Comparison of ENCODE assay signal across 8 mouse cellular contexts in genomic region chr14:31780412-31781233, GRCm38 (mm10). TPM values are rescaled to one million over a fixed set of nuclear protein-coding genes. Genes with fewer than 3 reads are reported as not detected.
DNase-seq lines count a peak whose midpoint lies in the region; ATAC-seq and TF ChIP-seq lines count a peak whose summit lies in the region.

No protein-coding gene starts in this region.

- no peaks in the 10 kb centered on the region for H3K27me3 ChIP-seq in lung, postnatal 0 days (replicated peaks; ENCODE audit: insufficient read depth, low read length)
- H3K27me3 ChIP-seq in hindbrain, embryonic 10.5 days (ENCODE audit: insufficient read depth, poor library complexity, severe bottlenecking): no peaks in the 10 kb centered on the region
- no peaks in the 10 kb centered on the region for H3K27me3 ChIP-seq in limb, embryonic 14.5 days (ENCODE audit: control insufficient read depth, insufficient read depth, low read length)

- TF ChIP-seq EP300 in lung, postnatal 0 days (IDR thresholded peaks at IDR 0.05): no peak

- peak overlapping the region; percentile 2; the same call in 1 of the 2 replicates for H3K4me3 ChIP-seq in lung, postnatal 0 days (ENCODE audit: low read depth, low read length)
- H3K4me3 ChIP-seq in hindbrain, embryonic 10.5 days: peak overlapping the region; percentile 29; the same call in 1 of the 2 replicates
- H3K4me3 ChIP-seq in limb, embryonic 14.5 days (replicated peaks; ENCODE audit: low read length): peak overlapping the region; percentile 24

- TF ChIP-seq POLR2A in limb, embryonic 14.5 days (IDR thresholded peaks at IDR 0.05; ENCODE audit: borderline replicate concordance, extremely low read depth, insufficient read depth, insufficient read length): no peak

- peak overlapping the region; percentile 27 for H3K4me2 ChIP-seq in lung, postnatal 0 days (replicated peaks; ENCODE audit: low read depth, low read length)
- peak overlapping the region; percentile 48 for H3K4me2 ChIP-seq in limb, embryonic 14.5 days (replicated peaks; ENCODE audit: low read depth, low read length, severe bottlenecking)

- no peak for ATAC-seq in lung, postnatal 0 days
- no peak for ATAC-seq in limb, embryonic 14.5 days (ENCODE audit: low FRiP score, low read depth)

- 82% methylated on average over 11 of the region's 11 CpGs for WGBS in lung, postnatal 0 days
- WGBS in hindbrain, embryonic 10.5 days: 40% methylated on average over 11 of the region's 11 CpGs
- 30% methylated on average over 11 of the region's 11 CpGs for WGBS in limb, embryonic 14.5 days

- H3K27ac ChIP-seq in lung, postnatal 0 days (ENCODE audit: low read length): 0 out of 2 replicates have a peak overlapping the region, but pooled peaks have one; percentile 33
- peak overlapping the region; percentile 82 for H3K27ac ChIP-seq in hindbrain, embryonic 10.5 days
- H3K27ac ChIP-seq in limb, embryonic 14.5 days (replicated peaks; ENCODE audit: low read depth, low read length): 0 out of 2 replicates have a peak overlapping the region, but pooled peaks have one; percentile 14

- no peak for DNase-seq in lung, postnatal 0 days (ENCODE audit: low spot score)
- DNase-seq in lung, postnatal 4 days: no peak
- DNase-seq in cerebellum, adult 9-10 months: peak; percentile 62
- no peak for DNase-seq in hindbrain, embryonic 10.5 days (ENCODE audit: low spot score)
- peak; percentile 33 for DNase-seq in limb, embryonic 14.5 days (ENCODE audit: low spot score)
- peak; percentile 61 for DNase-seq in retina, embryonic 14.5 days (ENCODE audit: low spot score)
- DNase-seq in adrenal gland, postnatal 14 days: no peak
- no peak for DNase-seq in frontal cortex, postnatal 25 days (ENCODE audit: low spot score in 2 of 2)

- H3K4me1 ChIP-seq in lung, postnatal 0 days (ENCODE audit: insufficient read depth, low read depth, low read length): no peaks in the 10 kb centered on the region
- peaks cover 27% of the 10 kb centered on the region for H3K4me1 ChIP-seq in hindbrain, embryonic 10.5 days (replicated peaks)
- H3K4me1 ChIP-seq in limb, embryonic 14.5 days (ENCODE audit: control insufficient read depth, insufficient read depth, low read length): peaks cover 20% of the 10 kb centered on the region

- TF ChIP-seq CTCF in lung, postnatal 0 days (IDR thresholded peaks at IDR 0.05): no peak

- H3K9me3 ChIP-seq in lung, postnatal 0 days (ENCODE audit: low read length): no peaks in the 10 kb centered on the region
- no peaks in the 10 kb centered on the region for H3K9me3 ChIP-seq in hindbrain, embryonic 10.5 days
- H3K9me3 ChIP-seq in limb, embryonic 14.5 days (ENCODE audit: control insufficient read depth, low read length): no peaks in the 10 kb centered on the region

- no peaks in the 10 kb centered on the region for H3K36me3 ChIP-seq in lung, postnatal 0 days (ENCODE audit: insufficient read depth, low read length)
- no peaks in the 10 kb centered on the region for H3K36me3 ChIP-seq in hindbrain, embryonic 10.5 days
- no peaks in the 10 kb centered on the region for H3K36me3 ChIP-seq in limb, embryonic 14.5 days (ENCODE audit: control insufficient read depth, insufficient read depth, low read length)

- no peak overlapping the region for H3K9ac ChIP-seq in lung, postnatal 0 days (replicated peaks; ENCODE audit: low read depth)
- H3K9ac ChIP-seq in limb, embryonic 14.5 days (ENCODE audit: low read depth, low read length, severe bottlenecking): peak overlapping the region; percentile 18; the same call in 1 of the 2 replicates

RNA-seq across cellular contexts. Expression of gene Ankrd28, which starts 49.8 kb away (rescaled TPM):
- polyA plus RNA-seq in lung, postnatal 0 days (2015; fragmentation: Nextera tagmentation; extraction: Ambion mirVana): 3.7 and 3.8 TPM in 2 replicates
- 7.7 and 9.1 TPM in 2 replicates for polyA plus RNA-seq in hindbrain, embryonic 10.5 days (2016; fragmentation: Nextera tagmentation; extraction: Ambion mirVana)
- 16.6 and 17.2 TPM in 2 replicates for polyA plus RNA-seq in limb, embryonic 14.5 days (2012; rRNA removed)
- 11.7 and 12.7 TPM in 2 replicates for polyA plus RNA-seq in limb, embryonic 14.5 days (2014; fragmentation: Nextera tagmentation; extraction: Ambion mirVana)
- 25.1 and 26.0 TPM in 2 replicates for total RNA-seq in adrenal gland, postnatal 14 days (2021)

Comparison
In these comparisons a context has a peak if more than half of its experiments do, and no peak if none do; other contexts are left out.
1. DNase-seq: peak in cerebellum, adult 9-10 months (single experiment), limb, embryonic 14.5 days (single experiment) and retina, embryonic 14.5 days (single experiment); none in lung, postnatal 0 days (single experiment), lung, postnatal 4 days (0 of 2), hindbrain, embryonic 10.5 days (single experiment), adrenal gland, postnatal 14 days (single experiment) and frontal cortex, postnatal 25 days (0 of 2).
2. H3K27ac ChIP-seq: peak in every context shown above with its lines; median percentile 82 in hindbrain, embryonic 10.5 days; 33 in lung, postnatal 0 days; 14 in limb, embryonic 14.5 days.
3. Peak in every context shown above with its lines, with median percentiles within 50 percentile points of each other: H3K4me3 ChIP-seq.